Mouse (Mus musculus) telencephalon, adult 2 months (tissue): Measurements from ENCODE around the gene Cmip.

Source experiments
- DNase-seq: peaks from one replicate; pipeline ENCODE4 v3.0.0-alpha.2; 2011; ENCODE audit warnings: low read depth, low spot score

Gene Cmip

GRCm38 (mm10) chr8:117322715-117323310, 65.9 kb downstream of the Cmip start:
- DNase-seq: no peak

GRCm38 (mm10) chr8:117324821-117325220, 68.0 kb downstream of the Cmip start:
- DNase-seq: no peak

- no peak for DNase-seq
These were observed 69.9 kb downstream of the Cmip start for GRCm38 (mm10) chr8:117326735-117327134.

- DNase-seq: no peak
These were observed 70.5 kb downstream of the Cmip start for GRCm38 (mm10) chr8:117327385-117327837.

- no peak for DNase-seq
These were observed 71.9 kb downstream of the Cmip start for GRCm38 (mm10) chr8:117328758-117329157.

GRCm38 (mm10) chr8:117329167-117329566, 72.3 kb downstream of the Cmip start:
- no peak for DNase-seq

GRCm38 (mm10) chr8:117329903-117330302, 73.0 kb downstream of the Cmip start:
- DNase-seq: no peak

GRCm38 (mm10) chr8:117332229-117333010, 75.6 kb downstream of the Cmip start:
- DNase-seq: peak; percentile 54

GRCm38 (mm10) chr8:117333619-117334018, 76.8 kb downstream of the Cmip start:
- DNase-seq: no peak

GRCm38 (mm10) chr8:117334058-117334747, 77.3 kb downstream of the Cmip start:
- DNase-seq: no peak

GRCm38 (mm10) chr8:117334748-117335393, 78.0 kb downstream of the Cmip start:
- no peak for DNase-seq

- DNase-seq: no peak
These were observed 78.6 kb downstream of the Cmip start for GRCm38 (mm10) chr8:117335423-117335822.

- DNase-seq: no peak
These were observed 80.3 kb downstream of the Cmip start for GRCm38 (mm10) chr8:117337188-117337587.

- DNase-seq: no peak
These were observed 81.8 kb downstream of the Cmip start for GRCm38 (mm10) chr8:117338678-117339077.

GRCm38 (mm10) chr8:117339296-117339957, 82.6 kb downstream of the Cmip start:
- DNase-seq: no peak

GRCm38 (mm10) chr8:117339958-117340651, 83.2 kb downstream of the Cmip start:
- no peak for DNase-seq

- DNase-seq: no peak
These were observed 83.9 kb downstream of the Cmip start for GRCm38 (mm10) chr8:117340800-117341199.

- no peak for DNase-seq
These were observed 86.0 kb downstream of the Cmip start for GRCm38 (mm10) chr8:117342735-117343385.

GRCm38 (mm10) chr8:117343484-117343883, 86.6 kb downstream of the Cmip start:
- no peak for DNase-seq

GRCm38 (mm10) chr8:117344899-117345298, 88.0 kb downstream of the Cmip start:
- no peak for DNase-seq
